Mouse (Mus musculus) CD4-positive helper T cell, adult 2 months (primary cell): ENCODE data around the gene BC030867.
A peak's percentile ranks its signal among the peaks of the same experiment; 100 is the strongest.

ENCODE experiments used
- DNase-seq: peaks from one replicate; pipeline ENCODE4 v3.0.0-alpha.2; 2012; ENCODE audit warnings: low read depth, missing footprints, low spot score

BC030867 gene

DNA sequence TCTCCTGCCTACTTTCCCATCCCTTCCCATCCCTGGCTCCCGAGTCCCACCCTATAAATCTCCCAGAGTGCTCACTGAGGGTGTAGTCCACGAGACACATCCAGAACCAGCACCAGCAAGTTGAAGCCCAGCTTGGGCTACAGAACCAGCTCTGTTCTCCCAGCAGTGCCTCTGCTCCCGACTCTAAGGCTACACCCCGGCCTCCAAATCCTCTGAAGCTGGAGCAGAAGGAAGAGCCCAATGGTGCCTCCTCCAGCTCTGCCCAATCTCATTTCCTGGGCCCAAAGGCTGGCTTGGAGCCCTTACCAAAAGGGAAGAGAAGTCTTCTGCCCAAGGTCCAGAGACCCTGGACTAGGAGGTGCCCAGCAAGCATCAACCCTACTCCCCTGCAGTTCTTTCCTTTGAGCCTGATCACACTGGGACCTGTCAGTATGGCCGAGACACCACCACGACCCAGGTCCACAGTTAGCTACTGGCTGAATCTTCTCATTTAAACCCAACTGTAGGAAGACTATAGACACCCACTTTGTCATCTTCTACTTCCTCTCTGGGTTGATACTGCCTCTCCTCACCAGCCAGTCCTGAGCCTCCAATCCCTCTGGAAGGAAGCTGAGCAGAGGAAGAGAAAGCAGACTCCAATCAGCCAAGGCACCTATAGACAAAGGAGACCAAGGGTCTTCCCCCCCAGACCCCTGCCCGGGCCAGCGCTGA, 27.3 kb upstream of the BC030867 start:
- no peak for DNase-seq

DNA sequence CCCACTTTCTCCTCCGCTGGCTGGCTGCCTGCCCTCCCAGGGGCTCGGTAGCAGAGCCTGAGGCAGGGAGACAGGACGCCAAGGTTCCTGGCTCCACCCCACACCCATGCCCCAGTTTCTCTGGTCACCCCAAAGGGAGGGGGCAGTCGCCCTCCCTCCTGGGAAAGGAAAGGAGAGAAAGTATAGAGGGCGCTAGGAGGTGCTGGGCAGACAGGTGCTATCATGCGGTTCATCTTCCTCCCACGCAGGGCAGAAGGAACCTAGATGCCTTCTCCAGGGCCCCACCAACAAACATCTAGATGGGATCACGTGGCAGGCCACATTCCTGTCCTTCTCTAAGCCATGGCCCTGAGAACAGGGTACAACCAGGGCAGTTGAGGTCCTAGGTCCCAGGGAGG, 26.7 kb upstream of the BC030867 start:
- peak; percentile 69 for DNase-seq

GRCm38 (mm10) chr11:102223166-102223565, 25.5 kb upstream of the BC030867 start:
- peak; percentile 81 for DNase-seq

DNA sequence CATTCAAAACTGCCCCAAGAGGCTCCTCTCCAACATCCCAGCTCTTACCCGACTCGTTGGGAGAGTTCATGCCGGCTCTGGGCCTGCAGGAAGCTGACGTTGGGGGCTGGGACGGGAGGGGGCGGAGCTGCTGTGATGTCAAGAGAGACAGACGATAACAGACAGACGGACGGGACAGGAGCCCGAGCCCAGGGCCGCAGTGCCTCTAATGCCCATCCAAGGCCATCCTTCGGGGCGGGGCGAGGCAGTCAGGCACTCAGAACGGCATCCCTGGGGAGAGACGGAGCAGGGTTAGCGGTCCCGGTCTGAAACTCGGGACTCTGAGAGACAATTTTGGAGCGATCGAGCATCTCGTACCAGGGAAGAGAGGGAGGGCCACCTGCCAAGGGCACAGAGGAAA, 24.0 kb upstream of the BC030867 start:
- no peak for DNase-seq

DNA sequence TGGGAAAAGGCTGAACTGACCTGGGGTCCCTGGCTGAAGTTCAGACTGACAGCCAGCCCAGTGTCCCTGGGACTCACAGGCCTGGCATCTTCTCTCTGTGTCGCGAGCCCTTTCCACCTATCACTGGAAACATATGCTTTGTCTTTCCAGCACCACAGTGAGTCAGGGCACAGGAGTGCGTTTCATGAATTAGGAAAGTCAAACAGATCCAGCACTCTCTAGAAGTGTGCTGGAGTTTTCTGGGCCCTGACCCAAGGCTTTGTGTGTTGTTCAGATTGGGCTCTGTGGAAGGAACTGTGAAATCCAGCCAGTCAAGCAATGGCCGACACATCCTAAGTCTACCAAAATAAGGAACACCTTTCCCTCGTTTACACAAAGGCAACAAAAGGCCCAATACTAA, 23.5 kb upstream of the BC030867 start:
- DNase-seq = no peak

GRCm38 (mm10) chr11:102226067-102226978, 22.4 kb upstream of the BC030867 start:
- no peak for DNase-seq

GRCm38 (mm10) chr11:102227270-102228190, 21.2 kb upstream of the BC030867 start:
- DNase-seq = no peak

GRCm38 (mm10) chr11:102228191-102228545, 20.5 kb upstream of the BC030867 start:
- DNase-seq = no peak

DNA sequence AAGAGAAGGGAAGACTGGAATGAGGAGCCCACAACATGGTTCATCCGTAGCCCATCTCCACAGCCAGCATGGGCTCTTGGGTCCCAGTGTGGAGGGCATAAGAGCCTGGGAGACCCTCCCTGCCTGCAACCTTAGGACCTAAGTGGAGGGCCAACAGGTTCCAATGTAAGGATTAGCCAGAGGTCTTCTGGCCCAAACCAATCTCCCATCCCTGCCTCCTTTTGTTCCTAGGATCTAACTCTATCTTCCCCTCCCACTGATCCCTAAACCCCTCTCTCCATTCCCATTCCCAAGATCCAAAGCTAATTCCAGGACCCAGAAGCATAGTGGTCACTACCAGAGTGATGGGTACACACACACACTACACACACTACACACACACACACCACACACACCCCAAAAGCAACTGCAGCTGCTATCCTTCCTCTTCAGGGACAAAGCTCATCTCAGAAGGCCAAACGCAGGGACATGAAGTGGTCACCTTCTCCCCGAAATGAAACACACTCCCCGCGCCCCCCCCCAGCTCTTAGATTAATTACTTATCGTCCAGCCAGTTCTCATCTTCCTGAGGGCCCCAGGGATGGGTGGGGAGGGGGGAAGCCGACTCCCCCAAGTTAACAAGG, 19.9 kb upstream of the BC030867 start:
- no peak for DNase-seq

DNA sequence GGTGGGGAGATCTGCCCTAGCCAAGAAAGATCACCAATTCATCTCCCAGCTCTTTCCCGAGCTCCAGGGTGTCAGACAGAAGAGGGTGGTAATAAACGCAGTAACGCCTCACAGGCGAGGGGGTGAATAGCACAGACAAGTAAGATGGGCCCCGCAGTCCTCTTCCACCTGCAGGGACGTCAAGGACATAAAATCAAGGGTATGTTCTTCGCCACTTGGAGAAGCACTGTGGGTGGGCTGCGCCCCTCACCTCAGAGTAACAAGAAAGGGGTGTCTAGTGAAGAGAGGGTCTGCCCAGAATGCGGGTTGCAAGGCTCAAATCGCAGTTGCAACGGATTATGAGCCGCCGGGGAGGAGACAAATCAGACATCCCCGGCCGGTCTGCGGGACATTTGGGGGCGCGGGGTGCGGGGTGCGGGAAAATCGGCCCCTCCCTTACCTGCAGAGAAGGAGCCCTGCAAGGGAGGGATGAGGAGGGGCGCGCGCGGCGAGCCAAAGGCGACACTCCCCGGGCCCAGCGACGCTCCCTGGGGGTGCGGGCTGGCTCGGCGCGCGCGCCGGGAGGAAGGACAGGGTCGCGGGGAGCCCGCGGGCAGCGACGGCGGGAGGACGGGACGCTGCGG, 19.2 kb upstream of the BC030867 start:
- peak; percentile 46 for DNase-seq

DNA sequence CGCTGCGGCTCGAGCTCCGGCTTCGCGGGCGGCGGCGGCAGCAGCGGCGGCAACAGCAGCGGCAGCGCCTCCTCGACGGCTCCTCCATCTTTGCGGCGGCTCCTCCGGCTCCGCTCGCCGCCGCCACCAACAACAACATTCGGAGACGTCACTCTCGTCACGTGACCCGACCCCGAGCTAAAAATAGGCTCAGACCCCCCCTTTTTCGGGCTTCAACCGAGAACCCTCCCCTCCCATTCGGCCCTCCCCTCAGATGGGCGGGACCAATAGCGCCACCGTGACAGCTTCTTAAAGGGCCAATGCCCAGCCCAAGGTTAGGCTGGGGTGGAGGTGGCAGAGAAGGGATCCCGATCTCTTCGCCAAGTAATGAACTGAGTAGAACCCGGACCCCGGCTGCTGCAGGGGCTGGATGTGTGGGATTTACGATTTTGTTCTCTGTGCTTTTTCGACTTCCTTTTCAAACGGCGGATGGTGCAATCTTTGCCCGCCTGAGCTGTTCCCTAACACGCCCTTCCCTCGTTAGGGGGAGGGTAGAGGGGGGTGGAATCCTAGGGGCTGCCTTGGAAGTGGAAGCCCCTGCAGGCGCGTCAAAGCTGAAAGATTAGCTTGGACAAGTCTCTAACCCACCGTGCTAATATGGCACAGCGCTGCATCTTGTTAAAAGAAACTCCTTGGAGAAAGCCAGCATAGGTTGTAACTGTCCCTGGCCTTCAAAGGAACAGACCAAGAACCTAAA, 18.5 kb upstream of the BC030867 start, which contains the start of gene Hdac5:
TSS of gene Hdac5 (minus strand) at position 161 of the 736 bp plus-strand sequence.
- peak; percentile 98 for DNase-seq

DNA sequence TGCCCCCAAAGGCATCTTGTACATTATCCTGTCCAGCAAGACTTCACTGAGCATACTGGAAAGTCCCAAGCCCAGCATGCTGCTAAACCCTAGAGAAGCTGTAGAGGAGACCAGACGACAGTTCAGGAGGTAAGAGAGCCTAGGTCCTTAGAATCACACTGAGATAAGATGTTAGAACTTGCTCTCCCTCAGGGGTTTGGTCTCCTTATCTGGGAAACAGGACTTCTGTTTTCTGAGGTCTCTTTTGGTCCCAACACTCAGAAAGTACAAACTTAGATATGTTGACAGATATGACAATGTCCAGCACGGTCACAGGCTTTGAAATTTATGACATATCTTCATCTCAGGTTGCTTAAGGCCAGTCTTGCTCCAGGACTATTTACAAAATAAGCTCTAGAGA, 12.7 kb upstream of the BC030867 start:
- no peak for DNase-seq

- no peak for DNase-seq
Observed at GRCm38 (mm10) chr11:102240636-102241035, 8.0 kb upstream of the BC030867 start.

- no peak for DNase-seq
Observed at GRCm38 (mm10) chr11:102241246-102241645, 7.4 kb upstream of the BC030867 start.

DNA sequence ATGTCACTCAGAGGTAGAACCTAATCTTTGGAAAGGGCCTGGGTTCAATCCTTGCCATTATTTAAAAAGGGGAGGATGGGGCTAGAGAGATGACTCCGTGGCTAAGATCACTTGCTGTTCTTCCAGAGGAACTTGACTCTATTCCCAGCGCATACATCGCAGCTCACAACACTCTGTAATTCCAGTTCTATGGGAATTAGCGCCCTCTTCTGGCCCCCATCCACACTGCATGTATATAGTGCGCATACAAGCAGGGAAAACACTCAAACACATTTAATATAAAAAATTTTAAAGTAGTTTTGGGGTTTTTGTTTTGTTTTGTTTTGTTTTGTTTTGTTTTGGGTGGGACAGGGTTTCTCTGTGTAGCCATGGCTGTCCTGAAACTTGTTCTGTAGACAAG, 6.8 kb upstream of the BC030867 start:
- no peak for DNase-seq

DNA sequence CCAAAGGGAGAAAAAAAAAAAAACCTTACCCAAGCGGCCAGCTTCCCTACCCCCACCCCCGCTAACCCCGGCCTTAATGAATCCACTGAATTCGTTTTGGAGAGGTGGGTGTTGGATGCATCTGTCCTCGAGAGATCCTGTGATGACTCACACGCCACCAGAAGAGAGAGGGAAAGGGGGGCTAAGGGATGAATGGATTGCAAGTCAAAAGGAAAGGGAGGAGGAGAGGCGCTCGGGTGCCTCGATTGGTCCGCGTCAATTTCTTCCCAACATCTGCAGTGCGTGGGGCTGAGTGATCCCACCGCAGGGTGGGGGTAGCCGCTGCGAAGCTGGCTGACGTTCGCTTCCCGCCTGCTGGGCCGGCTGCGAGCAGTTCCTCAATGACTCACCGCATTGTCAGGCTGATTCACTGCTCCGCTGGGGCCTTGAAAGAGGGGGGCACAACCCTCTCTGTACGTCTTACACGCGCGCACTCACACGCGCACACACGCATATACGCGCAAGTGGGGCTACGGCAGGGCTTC, 3.7 kb upstream of the BC030867 start:
- DNase-seq = peak; percentile 59

GRCm38 (mm10) chr11:102245581-102246272, 3.0 kb upstream of the BC030867 start:
- no peak for DNase-seq

- no peak for DNase-seq
Observed at GRCm38 (mm10) chr11:102246273-102246635, 2.4 kb upstream of the BC030867 start.

DNA sequence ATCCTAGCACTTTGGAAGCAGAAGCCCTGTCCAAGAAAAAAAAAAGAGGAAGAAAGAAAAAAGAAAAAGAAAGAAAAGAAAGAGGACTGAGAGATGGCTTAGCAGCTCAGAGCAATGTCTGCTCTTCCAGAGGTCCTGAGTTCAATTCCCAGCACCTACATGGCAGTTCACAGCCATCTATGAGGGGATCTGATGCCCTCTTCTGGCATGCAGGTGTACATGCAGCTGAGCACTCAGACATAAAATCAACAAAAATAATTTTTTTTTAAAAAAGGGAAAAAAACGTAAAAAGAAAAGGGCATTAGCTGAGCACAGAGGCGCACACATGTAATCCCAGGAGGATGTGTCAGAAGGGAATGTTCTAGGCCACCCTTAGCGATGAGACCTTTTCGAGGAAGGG, 1.8 kb upstream of the BC030867 start:
- no peak for DNase-seq
